Mouse (Mus musculus) heart, adult 2 months (tissue): Measurements from ENCODE around the gene Cox7c. TPM values are rescaled to one million over a fixed set of nuclear protein-coding genes. Genes with fewer than 3 reads are reported as not detected.
A peak's percentile ranks its signal among the peaks of the same experiment; 100 is the strongest.
"Not testable (repeated sequence)": the region's sequence is repeated elsewhere in the genome, so short reads cannot be mapped to it uniquely, and the experiment has no call there.

Experiments used
- DNase-seq, 2 experiments: peaks; one replicate each; pipeline ENCODE4 v3.0.0; 2021
- H3K27ac ChIP-seq: fragments of 200-600 bp; 2 replicates; pipeline ENCODE4 v1.8.1; 2022
- H3K27me3 ChIP-seq: fragments of 200-500 bp; 2 replicates; pipeline ENCODE4 v1.6.1; 2012; ENCODE audit warnings: mild to moderate bottlenecking, low read length, inconsistent platforms, mixed read lengths; ENCODE audit not compliant: control insufficient read depth, insufficient read depth
- H3K36me3 ChIP-seq: fragments of 200-500 bp; 2 replicates; pipeline ENCODE4 v1.6.1; 2012; ENCODE audit warnings: low read length, inconsistent platforms; ENCODE audit not compliant: control insufficient read depth, insufficient read depth
- H3K4me1 ChIP-seq: fragments of 200-500 bp; 2 replicates; pipeline ENCODE4 v1.6.1; 2011; ENCODE audit warnings: low read length; ENCODE audit not compliant: control insufficient read depth, insufficient read depth
- H3K4me3 ChIP-seq: fragments of 200-600 bp; 2 replicates; pipeline ENCODE4 v1.8.1; 2022
- H3K79me2 ChIP-seq: fragments of 200-500 bp; replicated peaks from 2 replicates; pipeline ENCODE4 v1.6.1; 2012; ENCODE audit warnings: mild to moderate bottlenecking, inconsistent platforms, low read length, moderate library complexity, mixed read lengths; ENCODE audit not compliant: control insufficient read depth, insufficient read depth
- H3K9ac ChIP-seq: fragments of 200-500 bp; 2 replicates; pipeline ENCODE4 v1.6.1; 2012; ENCODE audit warnings: low read depth, mild to moderate bottlenecking, control low read depth, inconsistent platforms, low read length, mixed read lengths
- CTCF ChIP-seq: fragments of 200-600 bp; IDR thresholded peaks from 2 replicates; pipeline ENCODE4 v1.8.1; 2022; ENCODE audit warnings: antibody characterized with exemption, mild to moderate bottlenecking, moderate library complexity
- EP300 ChIP-seq: fragments of 200-500 bp; IDR thresholded peaks from 2 replicates; pipeline ENCODE4 v1.6.1; 2011; ENCODE audit warnings: low read depth, low read length, control low read depth; ENCODE audit not compliant: insufficient read depth
- POLR2A ChIP-seq: fragments of 200-500 bp; IDR thresholded peaks from 2 replicates; pipeline ENCODE4 v1.6.1; 2011; ENCODE audit warnings: mild to moderate bottlenecking, low read depth, low read length, control low read depth; ENCODE audit not compliant: insufficient read depth
- WGBS: fragments of 180-500 bp; shearing (Covaris S2); methylation state at CpG from one replicate; pipeline ENCODE4 v1.1.7; 2018; 5-methylcytosine and 5-hydroxymethylcytosine counted together
- intact Hi-C: fragments of 180-260 bp; cut with DNase I; formaldehyde crosslinking; loops from one replicate; pipeline ENCODE4 v1.15.1; 2025
- long read RNA-seq: library from polyadenylated mRNA; stranded (forward); transcript quantifications from one replicate; pipeline ENCODE4 v2.0.0, GENCODE M21; 2021
- polyA plus RNA-seq: library from polyadenylated mRNA; depleted of rRNA; stranded (reverse); fragments of >200 nt; gene quantifications from 2 replicates; pipeline ENCODE4 v1.2.3, GENCODE M21; 2012; rRNA removed
- total RNA-seq, 2 experiments: library from RNA; stranded (reverse); gene quantifications; 2 replicates each; pipeline ENCODE4 v1.2.3; 2021

The Cox7c gene
- 1,000 to 10,000 TPM; 1,358 to 1,561 TPM for total RNA-seq
- 2,164 and 2,597 TPM in 2 replicates for polyA plus RNA-seq
- long read RNA-seq, transcript Cox7c-203 (3 exons, 540 nt): major isoform, 1,490 of 1,538 reads
- long read RNA-seq, transcript Cox7c-201 (3 exons, 315 nt): minor isoform, 34 of 1,538 reads
- long read RNA-seq, partial matches to known transcripts: 3 of 1,538 reads
- long read RNA-seq, other reads (novel, unspliced or antisense): 6 of 1,538 reads

DNA sequence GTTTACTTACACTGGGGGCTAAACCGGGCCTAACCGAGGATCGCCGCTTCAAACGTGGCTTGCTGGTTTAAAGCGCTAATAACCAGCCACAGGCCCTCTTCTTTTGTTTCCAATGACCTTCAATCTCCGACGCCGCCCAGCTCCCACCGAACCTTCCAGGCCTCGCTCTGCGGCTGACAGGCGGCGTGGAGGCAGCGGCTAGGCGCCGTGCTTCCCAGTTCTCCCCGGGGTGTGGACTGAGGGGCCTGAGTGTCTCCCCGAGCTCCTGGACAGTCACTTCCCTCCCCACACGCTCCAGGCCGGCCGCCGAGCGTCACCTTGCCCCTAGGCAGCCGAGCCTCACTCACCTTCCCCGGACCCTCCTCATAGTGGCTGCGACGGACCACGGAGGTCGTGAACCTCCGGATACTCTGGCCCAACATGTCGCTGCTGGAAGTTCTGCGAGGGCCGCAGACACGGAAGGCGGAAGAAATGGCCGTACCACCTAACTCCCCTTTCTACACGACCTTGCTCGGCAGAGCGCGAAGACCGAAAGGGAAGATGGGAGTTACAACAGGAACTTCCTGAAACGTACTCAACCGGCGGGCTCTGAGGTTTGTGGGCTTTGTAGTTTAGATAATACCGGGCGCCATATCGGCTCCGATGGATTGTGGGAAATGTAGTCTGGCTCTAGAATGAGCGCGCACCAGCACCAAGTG, at the start of gene Cox7c:
TSS of gene Cox7c (minus strand) at position 651 of the 698 bp plus-strand sequence.
- TF ChIP-seq CTCF (no peak), POLR2A (peak; percentile 89), EP300 (peak; percentile 72; the same call in 1 of the 2 replicates)
- peaks cover 17% of the 10 kb centered on the region for H3K36me3 ChIP-seq
- H3K79me2 ChIP-seq: no peaks in the 10 kb centered on the region
- H3K27me3 ChIP-seq: no peaks in the 10 kb centered on the region
- peak within 1 kb of the TSS; percentile 99 for H3K9ac ChIP-seq
- WGBS: under 1% methylated on average over 50 of the region's 51 CpGs
- intact Hi-C loops: loop anchor here (5.0 kb wide), 2 partner anchors 859 to 1824 kb away; partner anchors contain the start of genes Ccnh and Tmem161b
- peak within 1 kb of the TSS; percentile 93 for H3K27ac ChIP-seq
- peak; percentile 77 to 90 for DNase-seq
- no peaks in the 10 kb centered on the region for H3K4me1 ChIP-seq
- H3K4me3 ChIP-seq: peak within 1 kb of the TSS; percentile 78

DNA sequence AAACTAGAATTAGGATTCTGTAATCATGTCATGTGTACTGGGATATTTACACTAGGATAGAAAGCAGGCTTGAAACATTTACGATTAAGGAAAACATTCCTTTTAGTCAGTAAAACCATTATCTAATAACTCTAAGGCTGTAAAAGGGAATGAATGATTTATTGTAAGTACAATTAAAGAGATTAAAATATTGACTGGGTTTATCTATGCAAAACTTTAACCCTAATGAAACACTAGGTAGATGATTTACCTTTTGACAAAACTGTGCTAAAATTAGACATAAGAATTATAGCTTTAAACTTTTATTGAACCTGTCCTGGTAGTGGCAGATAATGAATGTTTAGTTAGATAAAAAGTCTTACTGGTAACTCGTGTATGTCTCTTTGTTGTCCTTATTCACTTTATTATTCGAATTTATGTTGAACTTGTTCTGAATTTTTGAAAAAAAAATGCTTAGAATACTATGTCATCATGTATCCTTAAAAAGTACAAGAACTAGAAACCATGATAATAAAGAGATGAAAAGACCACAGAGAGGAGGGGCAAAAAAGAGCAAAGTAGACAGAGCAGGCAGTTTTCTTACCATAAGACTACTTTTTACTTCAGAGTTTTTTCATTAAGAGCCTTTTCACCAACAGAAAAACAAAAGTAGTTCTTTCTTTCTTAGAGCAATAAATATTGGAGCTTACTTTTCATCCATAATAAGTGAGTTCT, 21.5 kb upstream of the Cox7c start:
- H3K79me2 ChIP-seq: no peaks in the 10 kb centered on the region
- H3K4me3 ChIP-seq: no peak overlapping the region
- no peaks in the 10 kb centered on the region for H3K4me1 ChIP-seq
- no peak overlapping the region for H3K27ac ChIP-seq
- H3K9ac ChIP-seq: no peak overlapping the region
- H3K27me3 ChIP-seq: no peaks in the 10 kb centered on the region
- intact Hi-C loops: no loop called here
- TF ChIP-seq EP300 (no peak), CTCF (no peak), POLR2A (no peak)
- no peak for DNase-seq
- 47% methylated on average over 3 of the region's 3 CpGs for WGBS
- H3K36me3 ChIP-seq: no peaks in the 10 kb centered on the region

DNA sequence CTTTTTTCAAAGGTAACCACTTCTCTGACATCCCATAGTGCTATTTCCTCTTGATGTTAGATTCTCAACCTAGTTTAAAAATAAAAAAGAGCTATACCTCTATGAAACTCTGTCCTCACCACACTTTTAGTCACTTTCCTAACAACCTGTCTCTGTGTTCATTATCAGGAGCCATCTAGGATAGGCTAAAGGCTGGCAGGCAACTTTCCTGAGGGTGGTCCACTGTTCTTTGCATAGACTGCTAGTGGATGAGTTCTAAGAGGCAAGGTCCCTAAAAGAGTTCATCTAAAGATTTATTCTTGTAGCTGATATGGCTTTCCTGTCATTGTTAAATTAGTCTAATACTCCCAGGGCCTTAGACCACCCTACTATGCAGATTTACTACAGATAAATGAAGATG, 20.8 kb upstream of the Cox7c start:
- H3K27ac ChIP-seq: no peak overlapping the region
- no peaks in the 10 kb centered on the region for H3K27me3 ChIP-seq
- intact Hi-C loops: no loop called here
- no peak overlapping the region for H3K4me3 ChIP-seq
- H3K9ac ChIP-seq: no peak overlapping the region
- no peaks in the 10 kb centered on the region for H3K79me2 ChIP-seq
- no peaks in the 10 kb centered on the region for H3K4me1 ChIP-seq
- no peak for TF ChIP-seq POLR2A
- no peak for TF ChIP-seq CTCF
- TF ChIP-seq EP300: no peak
- DNase-seq: no peak
- H3K36me3 ChIP-seq: no peaks in the 10 kb centered on the region

DNA sequence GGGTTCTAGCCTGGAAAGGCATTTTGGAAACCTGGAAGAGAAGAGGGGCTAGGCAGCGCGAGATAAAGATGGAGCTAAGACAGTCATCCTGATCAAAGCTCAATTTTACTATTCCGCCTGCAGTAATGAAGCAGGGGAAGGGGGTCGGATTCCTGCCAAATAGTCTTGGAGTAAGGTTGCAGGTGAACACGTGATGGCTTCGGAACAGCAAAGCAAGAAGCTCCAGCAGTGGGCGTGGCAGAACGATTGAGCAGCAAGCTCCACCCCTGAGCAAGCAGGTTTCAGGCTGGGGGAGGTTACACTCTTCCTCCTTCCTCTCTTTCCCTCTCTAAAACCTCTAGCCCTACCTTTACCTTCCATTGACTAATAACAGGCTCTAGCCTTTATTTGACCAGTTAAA, 7.4 kb upstream of the Cox7c start:
- 26% methylated on average over 8 of the region's 8 CpGs for WGBS
- H3K36me3 ChIP-seq, intact Hi-C loops, DNase-seq, H3K4me3 ChIP-seq, H3K27me3 ChIP-seq, H3K79me2 ChIP-seq, H3K27ac ChIP-seq, H3K4me1 ChIP-seq, H3K9ac ChIP-seq: not testable (repeated sequence)

DNA sequence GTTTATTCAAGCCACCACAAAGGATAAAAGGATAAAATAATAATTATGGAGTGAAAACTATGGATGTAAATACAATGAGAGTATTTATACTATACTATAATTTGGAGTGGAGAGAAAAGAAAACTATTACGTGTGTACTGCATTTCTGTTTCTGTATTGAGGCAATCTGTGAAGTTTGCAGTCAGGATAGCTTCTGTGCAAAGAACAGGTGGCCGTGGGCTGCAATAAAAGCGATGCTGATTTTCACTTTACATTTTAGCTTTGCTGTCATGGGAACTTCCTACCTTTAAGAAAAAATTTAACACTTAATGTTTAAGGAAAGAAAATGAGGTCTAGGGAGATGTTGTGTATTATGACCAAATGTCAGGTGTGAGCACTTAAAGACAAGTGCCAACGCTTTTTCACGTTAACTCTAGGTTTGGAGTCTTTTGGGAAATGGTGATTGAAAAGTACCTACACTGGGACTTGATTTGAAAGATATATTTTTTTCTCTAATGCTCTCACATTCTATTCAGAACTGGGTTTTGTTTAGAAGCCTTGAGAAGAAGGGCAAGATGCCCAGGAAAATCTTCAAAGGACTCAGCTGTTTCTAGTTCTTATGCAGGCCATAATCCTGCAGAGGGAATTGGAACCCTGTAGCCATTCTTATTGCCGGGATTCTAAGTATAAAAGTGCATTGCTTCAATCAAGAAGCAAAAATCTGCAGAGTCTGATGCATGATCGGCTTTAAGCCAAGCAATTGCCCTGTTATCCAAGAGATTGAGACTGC, 41.6 kb downstream of the Cox7c start:
- no peaks in the 10 kb centered on the region for H3K36me3 ChIP-seq
- no peaks in the 10 kb centered on the region for H3K27me3 ChIP-seq
- H3K4me1 ChIP-seq: no peaks in the 10 kb centered on the region
- H3K9ac ChIP-seq: no peak overlapping the region
- no peak for TF ChIP-seq POLR2A
- no peak for TF ChIP-seq CTCF
- no peak for TF ChIP-seq EP300
- WGBS: 78% methylated on average over 7 of the region's 7 CpGs
- DNase-seq: no peak
- H3K79me2 ChIP-seq: no peaks in the 10 kb centered on the region
- no peak overlapping the region for H3K27ac ChIP-seq
- H3K4me3 ChIP-seq: no peak overlapping the region
- intact Hi-C loops: no loop called here
